Mouse (Mus musculus): ENCODE measurements around the gene Ccr8.
A peak's percentile ranks its signal among the peaks of the same experiment; 100 is the strongest.
"Not testable (repeated sequence)": the region's sequence is repeated elsewhere in the genome, so short reads cannot be mapped to it uniquely, and the experiment has no call there.

The Ccr8 gene

DNA sequence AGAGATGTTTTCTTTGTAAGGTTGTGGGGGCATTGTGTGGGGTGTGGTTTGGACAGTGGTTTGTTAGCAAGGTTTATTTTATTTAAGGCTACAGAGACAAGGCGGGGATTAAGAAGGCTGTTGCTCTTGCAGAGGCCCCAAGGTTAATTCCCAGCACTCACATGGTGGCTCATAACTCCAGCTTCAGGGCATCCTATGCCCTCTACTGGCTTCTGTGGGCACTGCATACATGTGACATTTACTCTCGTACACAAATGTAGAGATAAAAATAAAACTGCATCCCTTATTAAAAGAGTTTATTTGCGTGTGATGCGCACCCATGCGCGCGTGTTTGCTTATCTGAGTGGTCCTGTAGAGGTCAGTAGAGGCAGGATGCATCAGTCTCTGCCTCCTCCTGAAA, 2.8 kb upstream of the Ccr8 start:
- DNase-seq (ENCODE audit: low read depth, low spot score), result no peak

DNA sequence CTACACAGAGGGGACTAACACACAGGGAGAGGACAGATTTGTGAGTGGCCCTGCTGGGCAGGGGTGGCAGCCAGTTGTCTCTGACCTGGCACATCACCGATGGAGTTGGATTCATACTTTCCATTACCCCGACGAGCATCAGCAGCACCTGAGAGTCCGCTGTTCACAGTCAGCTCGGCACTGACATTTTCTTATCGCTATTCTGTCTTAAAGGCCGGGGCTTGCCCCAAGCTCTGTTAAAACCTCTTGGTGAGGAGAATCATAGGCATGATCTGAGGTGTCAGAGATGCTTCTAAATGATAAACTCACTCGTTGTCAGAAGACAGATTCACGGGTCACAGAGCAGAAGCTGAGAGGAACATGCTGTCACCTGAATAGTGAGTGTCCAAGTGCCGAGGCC, 828 bp upstream of the Ccr8 start:
- DNase-seq (ENCODE audit: low read depth, low spot score), result no peak

- DNase-seq (ENCODE audit: low read depth, low spot score), result no peak
These were observed 1.8 kb downstream of the Ccr8 start for GRCm38 (mm10) chr9:120093701-120094100.

- no peak for DNase-seq (ENCODE audit: low read depth, low spot score)
These were observed 4.0 kb downstream of the Ccr8 start for GRCm38 (mm10) chr9:120095886-120096285.

DNA sequence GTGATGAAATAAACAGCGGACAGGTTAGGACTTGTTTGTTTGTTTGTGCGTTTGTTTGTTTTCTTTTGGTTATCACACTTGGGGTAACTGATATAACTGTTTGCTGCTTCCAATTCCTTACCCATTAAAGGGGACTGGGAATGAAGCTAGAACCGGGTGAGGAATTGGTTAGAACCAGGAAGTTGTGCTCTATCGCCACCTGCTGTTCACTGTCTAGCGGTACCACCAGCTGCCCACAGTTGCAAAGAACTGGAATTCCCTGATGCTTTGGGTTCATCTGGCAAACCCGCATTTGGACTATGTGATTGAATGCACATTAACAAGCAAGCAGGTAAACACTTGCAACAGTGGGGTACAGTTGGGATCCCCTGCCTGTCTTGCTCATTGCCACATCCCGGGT, 6.8 kb downstream of the Ccr8 start:
- peak; percentile 85 for DNase-seq (ENCODE audit: low read depth, low spot score)

GRCm38 (mm10) chr9:120099304-120099703, 7.4 kb downstream of the Ccr8 start:
- DNase-seq (ENCODE audit: low read depth, low spot score), result no peak

GRCm38 (mm10) chr9:120101165-120101564, 9.3 kb downstream of the Ccr8 start:
- DNase-seq (ENCODE audit: low read depth, low spot score), result no peak

DNA sequence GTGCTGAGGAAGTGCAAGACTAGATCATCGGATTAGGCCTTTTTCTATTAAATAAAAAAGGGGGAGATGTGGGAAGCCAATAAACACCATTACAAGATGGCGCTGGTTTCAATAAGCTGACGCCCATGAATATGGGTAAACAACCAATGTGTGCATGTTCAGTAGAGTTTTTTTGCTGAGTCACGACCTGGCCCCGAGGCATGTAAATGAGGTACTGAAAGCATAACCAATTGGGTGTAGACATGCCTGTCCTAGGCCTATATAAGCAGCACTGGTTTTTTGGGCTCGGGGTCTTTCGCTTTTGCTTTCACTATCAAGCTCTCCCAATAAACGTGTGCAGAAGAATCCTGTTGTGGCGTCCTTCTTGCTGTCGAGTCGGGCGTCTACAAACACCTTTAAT, 17.0 kb downstream of the Ccr8 start:
- not testable (repeated sequence) for DNase-seq (ENCODE audit: low read depth, low spot score)

DNA sequence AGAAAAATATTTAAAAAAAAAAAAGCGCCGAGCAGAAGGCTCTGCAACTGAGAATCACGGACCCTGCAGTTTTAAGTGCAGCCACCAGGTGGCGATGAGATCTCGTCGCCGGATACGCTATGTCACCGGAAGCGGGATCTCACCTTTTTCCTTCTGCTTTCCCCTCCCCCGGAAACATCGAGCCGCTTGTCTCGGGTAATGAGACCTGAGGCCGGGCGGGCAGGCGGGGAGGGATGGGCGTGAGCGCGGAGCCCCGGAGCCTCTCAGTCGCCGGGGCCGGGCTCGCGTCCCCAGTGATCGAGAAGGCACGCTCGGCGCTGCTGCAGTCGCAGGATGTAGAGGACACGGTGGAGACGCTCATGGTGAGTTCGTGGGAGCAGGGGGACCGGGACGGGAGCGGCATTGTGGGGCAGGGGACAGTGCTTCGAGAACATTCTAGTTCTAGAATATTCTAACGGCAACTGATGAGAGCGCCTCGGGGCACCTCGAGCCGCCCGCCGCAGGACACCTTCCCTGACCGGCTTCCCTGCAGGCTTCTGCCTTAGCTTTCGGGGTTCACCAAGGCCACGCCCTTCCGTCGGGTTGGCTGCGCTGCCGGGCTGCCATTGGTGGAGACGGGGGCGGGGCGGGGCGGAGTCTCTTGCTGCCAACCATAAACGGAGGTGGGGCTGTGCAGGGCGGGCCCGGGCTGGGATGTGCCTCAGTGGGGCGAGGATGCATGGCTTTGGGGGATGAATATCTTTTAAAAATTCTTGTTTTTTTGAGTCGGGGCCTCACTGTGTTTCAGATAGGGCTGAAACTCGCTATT, 18.5 kb downstream of the Ccr8 start, which contains the start of gene Slc25a38:
Gene Slc25a38 (plus strand): TSS at position 164 of the 808 bp plus-strand sequence.
- DNase-seq (ENCODE audit: low read depth, low spot score), result peak; percentile 96

DNA sequence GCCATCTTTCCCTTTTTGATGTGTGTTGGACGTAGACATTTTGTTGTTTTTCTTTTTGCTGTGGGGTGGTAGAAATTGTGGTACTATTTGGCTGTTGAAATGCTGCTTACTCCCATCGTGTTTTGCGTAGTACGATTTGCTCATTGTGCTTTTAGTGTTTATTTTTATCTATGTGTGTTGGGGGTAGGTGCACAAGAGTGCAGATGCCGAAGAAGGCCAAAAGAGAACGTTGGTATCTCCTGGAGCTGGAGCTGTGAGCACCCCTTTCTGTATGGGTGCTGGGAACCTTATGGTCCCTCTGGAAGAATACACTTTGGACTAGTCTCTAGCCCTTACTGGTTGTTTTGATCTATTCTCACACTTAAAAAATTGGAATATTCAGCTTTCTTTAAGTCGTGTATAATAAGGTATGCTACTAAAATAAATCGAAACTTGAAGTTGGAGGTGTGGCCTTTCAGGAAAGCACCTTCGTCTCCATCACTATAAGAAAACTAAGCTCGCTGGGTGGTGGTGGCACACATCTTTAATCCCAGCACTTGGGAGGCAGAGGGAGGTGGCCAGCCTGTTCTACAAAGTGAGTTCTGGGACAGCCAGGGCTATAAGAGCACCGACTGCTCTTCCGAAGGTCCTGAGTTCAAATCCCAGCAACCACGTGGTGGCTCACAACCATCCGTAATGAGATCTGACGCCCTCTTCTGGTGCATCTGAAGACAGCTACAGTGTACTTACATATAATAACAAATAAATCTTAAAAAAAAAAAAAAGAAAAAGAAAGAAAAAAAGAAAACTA, 19.4 kb downstream of the Ccr8 start:
- DNase-seq (ENCODE audit: low read depth, low spot score), result no peak

- DNase-seq (ENCODE audit: low read depth, low spot score), result no peak
These were observed 20.6 kb downstream of the Ccr8 start for GRCm38 (mm10) chr9:120112472-120112871.

GRCm38 (mm10) chr9:120113456-120113855, 21.5 kb downstream of the Ccr8 start:
- no peak for DNase-seq (ENCODE audit: low read depth, low spot score)

DNA sequence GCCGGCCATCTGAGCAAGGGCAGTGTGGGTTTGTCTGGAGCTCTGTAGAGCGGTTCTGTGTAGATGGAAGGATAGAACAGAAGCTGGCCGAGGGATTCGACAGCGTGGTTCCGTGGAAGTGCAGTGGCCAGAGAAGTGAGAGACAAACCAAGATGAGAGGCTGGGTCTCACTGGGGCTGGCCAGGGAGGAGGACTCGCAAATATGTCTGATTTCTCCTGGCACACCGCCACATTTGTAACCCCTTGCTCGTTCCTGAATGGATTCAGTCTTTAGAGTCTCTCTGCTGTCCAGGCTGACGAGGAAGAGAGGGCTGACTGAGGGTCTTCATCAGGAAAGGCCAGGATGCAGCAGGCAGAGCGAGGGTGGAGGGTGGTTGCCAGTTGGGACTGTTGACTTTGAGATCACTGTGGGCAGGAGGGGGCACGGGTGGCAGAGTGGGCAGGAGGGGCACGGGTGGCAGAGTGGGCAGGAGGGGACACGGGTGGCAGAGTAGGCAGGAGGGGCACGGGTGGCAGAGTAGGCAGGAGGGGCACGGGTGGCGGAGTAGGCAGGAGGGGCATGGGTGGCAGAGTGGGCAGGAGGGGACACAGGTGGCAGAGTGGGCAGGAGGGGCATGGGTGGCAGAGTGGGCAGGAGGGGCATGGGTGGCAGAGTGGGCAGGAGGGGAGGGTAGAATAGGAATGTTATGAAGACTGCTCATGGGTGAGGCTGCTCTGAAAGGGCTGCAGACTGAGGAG, 22.3 kb downstream of the Ccr8 start:
- no peak for DNase-seq (ENCODE audit: low read depth, low spot score)

DNA sequence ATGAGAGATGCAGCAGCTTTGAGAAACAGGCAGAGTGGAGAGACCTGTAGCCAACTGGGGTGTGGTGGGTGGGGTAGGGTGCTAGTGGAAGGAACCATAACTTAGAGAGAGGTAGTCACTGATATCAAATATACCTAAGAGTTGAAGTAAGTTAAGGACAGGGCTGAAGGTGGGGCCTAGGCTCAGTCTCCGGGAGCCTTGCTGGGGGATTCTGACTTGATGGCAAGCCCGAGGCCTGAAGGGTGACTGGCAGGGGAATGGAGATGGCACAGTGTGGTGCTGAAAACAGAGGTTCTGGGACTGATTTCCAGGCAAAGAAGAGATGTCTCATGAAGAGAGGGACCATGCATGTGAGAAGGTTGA, 22.9 kb downstream of the Ccr8 start:
- no peak for DNase-seq (ENCODE audit: low read depth, low spot score)

- no peak for DNase-seq (ENCODE audit: low read depth, low spot score)
These were observed 23.7 kb downstream of the Ccr8 start for GRCm38 (mm10) chr9:120115580-120115979.

GRCm38 (mm10) chr9:120116184-120116624, 24.3 kb downstream of the Ccr8 start:
- DNase-seq (ENCODE audit: low read depth, low spot score), result no peak

GRCm38 (mm10) chr9:120118212-120118611, 26.3 kb downstream of the Ccr8 start:
- DNase-seq (ENCODE audit: low read depth, low spot score), result no peak

DNA sequence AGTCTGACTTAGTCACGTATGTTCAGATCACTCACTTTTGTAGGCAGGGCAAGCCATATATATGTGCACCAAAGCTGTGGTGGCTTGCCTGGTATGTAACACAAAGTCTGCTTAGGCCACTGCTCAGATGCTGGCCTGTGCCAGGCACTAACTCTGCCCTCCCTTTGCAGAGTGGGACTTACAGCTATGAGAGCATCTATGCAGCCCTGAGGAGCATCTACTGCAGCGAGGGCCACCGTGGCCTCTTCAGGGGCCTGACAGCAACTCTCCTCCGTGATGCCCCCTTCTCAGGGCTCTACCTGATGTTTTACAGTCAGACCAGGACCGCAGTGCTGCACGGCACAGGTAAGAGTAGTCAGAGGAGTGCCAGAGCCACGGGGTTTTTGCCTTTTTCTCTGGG, 28.6 kb downstream of the Ccr8 start:
- no peak for DNase-seq (ENCODE audit: low read depth, low spot score)

DNA sequence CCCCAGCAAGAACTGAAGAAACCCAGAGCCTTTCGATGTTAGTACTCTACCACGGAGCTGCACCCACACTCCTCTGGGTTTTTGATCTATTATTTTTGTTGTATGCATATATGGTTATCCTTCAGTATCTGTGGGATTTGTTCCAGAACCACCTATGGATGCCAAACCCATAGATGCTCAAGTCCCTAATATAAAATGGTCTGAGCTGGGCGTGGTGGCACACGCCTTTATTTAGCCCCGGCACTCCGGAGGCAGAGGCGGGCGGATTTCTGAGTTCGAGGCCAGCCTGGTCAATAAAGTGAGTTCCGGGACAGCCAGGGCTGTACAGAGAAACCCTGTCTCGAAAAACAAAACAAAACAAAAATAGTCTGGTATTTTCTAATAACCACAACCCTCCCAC, 35.0 kb downstream of the Ccr8 start:
- no peak for DNase-seq (ENCODE audit: low read depth, low spot score)

GRCm38 (mm10) chr9:120127538-120128251, 35.8 kb downstream of the Ccr8 start, which contains the start of gene Rpsa:
TSS of gene Rpsa (plus strand) at chr9:120127689.
- DNase-seq (ENCODE audit: low read depth, low spot score), result peak; percentile 98

DNA sequence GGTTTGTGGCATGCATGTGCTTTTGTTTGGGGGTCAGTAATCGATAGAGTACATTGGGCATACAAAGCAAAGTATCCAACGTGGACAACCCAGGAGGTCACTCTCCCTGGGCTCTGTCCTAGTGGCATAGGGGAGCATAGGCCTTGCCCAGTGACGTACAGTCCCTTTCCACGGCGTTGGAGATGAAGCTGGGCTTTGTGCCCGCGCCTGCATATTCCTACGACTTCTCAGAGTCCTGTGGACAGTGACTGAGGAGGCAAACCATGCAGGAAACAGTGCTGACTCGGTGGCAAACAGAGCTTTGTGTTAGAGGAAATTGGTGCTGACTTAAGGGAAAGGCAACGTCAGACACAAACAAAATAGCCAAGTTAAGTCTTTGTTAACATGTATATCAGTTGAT, 37.4 kb downstream of the Ccr8 start:
- DNase-seq (ENCODE audit: low read depth, low spot score), result peak; percentile 61

Data from 3T3-L1 (cell line).